Mouse (Mus musculus): ENCODE data around the gene Adcy7. TPM values are rescaled to one million over a fixed set of nuclear protein-coding genes. Genes with fewer than 3 reads are reported as not detected.
A peak's percentile ranks its signal among the peaks of the same experiment; 100 is the strongest.

The Adcy7 gene
- polyA plus RNA-seq, 1 experiment from 2014 or later, result 2.5 TPM

GRCm38 (mm10) chr8:88328689-88329088, 56.5 kb downstream of the Adcy7 start:
- 73% methylated on average over 6 of the region's 6 CpGs for WGBS
- Histone ChIP-seq H3K36me3 (replicated peaks) (peaks cover 85% of the 10 kb centered on the region), H3K4me3 (replicated peaks) (no peak overlapping the region), H3K27ac (no peak overlapping the region), H3K9me3 (no peaks in the 10 kb centered on the region), H3K9ac (no peak overlapping the region), H3K4me1 (no peaks in the 10 kb centered on the region), H3K4me2 (no peak overlapping the region), H3K27me3 (no peaks in the 10 kb centered on the region)
- ATAC-seq (ENCODE audit: low FRiP score), result no peak

GRCm38 (mm10) chr8:88330816-88331215, 58.6 kb downstream of the Adcy7 start:
- no peaks in the 10 kb centered on the region for H3K4me1 ChIP-seq
- H3K27me3 ChIP-seq, result no peaks in the 10 kb centered on the region
- H3K4me2 ChIP-seq, result no peak overlapping the region
- H3K9ac ChIP-seq, result no peak overlapping the region
- H3K4me3 ChIP-seq (replicated peaks), result no peak overlapping the region
- H3K9me3 ChIP-seq, result no peaks in the 10 kb centered on the region
- no peak overlapping the region for H3K27ac ChIP-seq
- ATAC-seq (ENCODE audit: low FRiP score), result no peak
- 94% methylated on average over 3 of the region's 3 CpGs for WGBS
- peaks cover 93% of the 10 kb centered on the region for H3K36me3 ChIP-seq (replicated peaks)

GRCm38 (mm10) chr8:88334384-88334783, 62.2 kb downstream of the Adcy7 start:
- 99% methylated on average over 2 of the region's 2 CpGs for WGBS
- Histone ChIP-seq H3K27me3 (no peaks in the 10 kb centered on the region), H3K36me3 (replicated peaks) (peaks cover 86% of the 10 kb centered on the region)

GRCm38 (mm10) chr8:88334975-88335374, 62.8 kb downstream of the Adcy7 start:
- Histone ChIP-seq H3K36me3 (replicated peaks) (peaks cover 86% of the 10 kb centered on the region), H3K27ac (no peak overlapping the region), H3K9ac (no peak overlapping the region), H3K27me3 (no peaks in the 10 kb centered on the region), H3K4me2 (no peak overlapping the region), H3K9me3 (no peaks in the 10 kb centered on the region), H3K4me3 (replicated peaks) (no peak overlapping the region), H3K4me1 (no peaks in the 10 kb centered on the region)
- WGBS, result 87% methylated on average over 3 of the region's 3 CpGs
- ATAC-seq (ENCODE audit: low FRiP score), result no peak

More at GRCm38 (mm10) chr8:88334384-88334783, 62.2 kb downstream of the Adcy7 start:
- Histone ChIP-seq H3K9me3 (no peaks in the 10 kb centered on the region), H3K27ac (no peak overlapping the region), H3K9ac (no peak overlapping the region), H3K4me2 (no peak overlapping the region), H3K4me3 (replicated peaks) (no peak overlapping the region), H3K4me1 (no peaks in the 10 kb centered on the region)
- ATAC-seq (ENCODE audit: low FRiP score), result no peak

GRCm38 (mm10) chr8:88339221-88339620, 67.0 kb downstream of the Adcy7 start:
- Histone ChIP-seq H3K4me1 (no peaks in the 10 kb centered on the region), H3K4me3 (replicated peaks) (no peak overlapping the region), H3K4me2 (no peak overlapping the region), H3K27ac (no peak overlapping the region), H3K9me3 (no peaks in the 10 kb centered on the region), H3K36me3 (replicated peaks) (peaks cover 87% of the 10 kb centered on the region), H3K27me3 (no peaks in the 10 kb centered on the region), H3K9ac (no peak overlapping the region)
- ATAC-seq (ENCODE audit: low FRiP score), result no peak
- 58% methylated on average over 3 of the region's 3 CpGs for WGBS

GRCm38 (mm10) chr8:88339887-88340695, 67.9 kb downstream of the Adcy7 start:
- no peak overlapping the region for H3K4me2 ChIP-seq
- H3K9ac ChIP-seq, result no peak overlapping the region
- WGBS, result 82% methylated on average over 2 of the region's 2 CpGs
- H3K4me1 ChIP-seq, result no peaks in the 10 kb centered on the region
- H3K27ac ChIP-seq, result no peak overlapping the region
- H3K27me3 ChIP-seq, result no peaks in the 10 kb centered on the region
- H3K9me3 ChIP-seq, result no peaks in the 10 kb centered on the region
- ATAC-seq (ENCODE audit: low FRiP score), result no peak
- H3K4me3 ChIP-seq (replicated peaks), result no peak overlapping the region
- H3K36me3 ChIP-seq (replicated peaks), result peaks cover 87% of the 10 kb centered on the region

GRCm38 (mm10) chr8:88342026-88342425, 69.8 kb downstream of the Adcy7 start:
- Histone ChIP-seq H3K36me3 (replicated peaks) (peaks cover 86% of the 10 kb centered on the region), H3K4me1 (no peaks in the 10 kb centered on the region), H3K9ac (no peak overlapping the region), H3K27me3 (no peaks in the 10 kb centered on the region), H3K4me2 (no peak overlapping the region), H3K4me3 (replicated peaks) (no peak overlapping the region), H3K27ac (no peak overlapping the region), H3K9me3 (no peaks in the 10 kb centered on the region)
- no peak for ATAC-seq (ENCODE audit: low FRiP score)
- 94% methylated on average over 4 of the region's 4 CpGs for WGBS

- Histone ChIP-seq H3K27me3 (no peaks in the 10 kb centered on the region), H3K36me3 (replicated peaks) (peaks cover 90% of the 10 kb centered on the region), H3K9me3 (no peaks in the 10 kb centered on the region), H3K4me2 (no peak overlapping the region), H3K4me1 (no peaks in the 10 kb centered on the region), H3K9ac (no peak overlapping the region), H3K4me3 (replicated peaks) (no peak overlapping the region), H3K27ac (no peak overlapping the region)
- 86% methylated on average over 2 of the region's 2 CpGs for WGBS
- no peak for ATAC-seq (ENCODE audit: low FRiP score)
Measured at GRCm38 (mm10) chr8:88349046-88349445, 76.8 kb downstream of the Adcy7 start.

- Histone ChIP-seq H3K27ac (no peak overlapping the region), H3K9me3 (no peaks in the 10 kb centered on the region), H3K4me2 (no peak overlapping the region), H3K9ac (no peak overlapping the region), H3K4me1 (peaks cover 16% of the 10 kb centered on the region), H3K27me3 (no peaks in the 10 kb centered on the region), H3K36me3 (replicated peaks) (peaks cover 70% of the 10 kb centered on the region), H3K4me3 (replicated peaks) (no peak overlapping the region)
- 68% methylated on average over 5 of the region's 5 CpGs for WGBS
- no peak for ATAC-seq (ENCODE audit: low FRiP score)
Measured at GRCm38 (mm10) chr8:88357226-88357933, 85.2 kb downstream of the Adcy7 start.

GRCm38 (mm10) chr8:88357946-88358345, 85.7 kb downstream of the Adcy7 start:
- no peak for ATAC-seq (ENCODE audit: low FRiP score)
- 84% methylated on average over 5 of the region's 5 CpGs for WGBS
- no peak overlapping the region for H3K27ac ChIP-seq

GRCm38 (mm10) chr8:88359959-88360358, 87.8 kb downstream of the Adcy7 start:
- Histone ChIP-seq H3K4me1 (peaks cover 16% of the 10 kb centered on the region), H3K9me3 (no peaks in the 10 kb centered on the region), H3K27ac (no peak overlapping the region), H3K9ac (peak overlapping the region; percentile 96; the same call in 1 of the 2 replicates), H3K4me2 (peak overlapping the region; percentile 93), H3K4me3 (replicated peaks) (peak overlapping the region; percentile 99; the same call in 1 of the 2 replicates), H3K36me3 (replicated peaks) (peaks cover 44% of the 10 kb centered on the region), H3K27me3 (no peaks in the 10 kb centered on the region)
- WGBS, result 88% methylated on average over 2 of the region's 2 CpGs
- no peak for ATAC-seq (ENCODE audit: low FRiP score)

More at GRCm38 (mm10) chr8:88357946-88358345, 85.7 kb downstream of the Adcy7 start:
- Histone ChIP-seq H3K4me1 (peaks cover 16% of the 10 kb centered on the region), H3K4me2 (no peak overlapping the region), H3K27me3 (no peaks in the 10 kb centered on the region), H3K36me3 (replicated peaks) (peaks cover 64% of the 10 kb centered on the region), H3K4me3 (replicated peaks) (no peak overlapping the region), H3K9me3 (no peaks in the 10 kb centered on the region), H3K9ac (no peak overlapping the region)

- WGBS, result 1% methylated on average over 31 of the region's 31 CpGs
- Histone ChIP-seq H3K4me3 (replicated peaks) (peak overlapping the region; percentile 99), H3K4me2 (peak overlapping the region; percentile 93), H3K27me3 (0 out of 2 replicates have a peak, but pooled peaks cover 4% of the 10 kb centered on the region), H3K27ac (peak overlapping the region; percentile 84), H3K9me3 (no peaks in the 10 kb centered on the region), H3K9ac (peak overlapping the region; percentile 96), H3K36me3 (replicated peaks) (peaks cover 32% of the 10 kb centered on the region), H3K4me1 (peaks cover 16% of the 10 kb centered on the region)
- peak; percentile 45; the same call in 1 of the 2 replicates for ATAC-seq (ENCODE audit: low FRiP score)
Measured at GRCm38 (mm10) chr8:88361044-88361707, 89.0 kb downstream of the Adcy7 start.
